Mouse (Mus musculus): ENCODE data around the gene Tmem82.

Gene Tmem82

GRCm38 (mm10) chr4:141605861-141606260 lies 12.6 kb downstream of the Tmem82 start, which contains the start of gene Fblim1:
TSS of gene Fblim1 (minus strand) at chr4:141606096.
- DNase-seq: no peak

- no peak for DNase-seq
Observed at GRCm38 (mm10) chr4:141605421-141605820, 13.0 kb downstream of the Tmem82 start.

- DNase-seq: no peak
Observed at GRCm38 (mm10) chr4:141604493-141604892, 13.9 kb downstream of the Tmem82 start.

GRCm38 (mm10) chr4:141603921-141604320 lies 14.5 kb downstream of the Tmem82 start:
- DNase-seq: no peak

- no peak for DNase-seq
Observed at GRCm38 (mm10) chr4:141602523-141603223, 15.8 kb downstream of the Tmem82 start.

- no peak for DNase-seq
Observed at GRCm38 (mm10) chr4:141601148-141601862, 17.1 kb downstream of the Tmem82 start.

GRCm38 (mm10) chr4:141600364-141600763 lies 18.1 kb downstream of the Tmem82 start:
- no peak for DNase-seq

GRCm38 (mm10) chr4:141599251-141600141 lies 18.9 kb downstream of the Tmem82 start:
- DNase-seq: no peak

- DNase-seq: no peak
Observed at GRCm38 (mm10) chr4:141598894-141599250, 19.6 kb downstream of the Tmem82 start.

GRCm38 (mm10) chr4:141598199-141598893 lies 20.1 kb downstream of the Tmem82 start:
- DNase-seq: no peak

- no peak for DNase-seq
Observed at GRCm38 (mm10) chr4:141596700-141597328, 21.6 kb downstream of the Tmem82 start.

GRCm38 (mm10) chr4:141595605-141596268 lies 22.7 kb downstream of the Tmem82 start:
- DNase-seq: no peak

- no peak for DNase-seq
Observed at GRCm38 (mm10) chr4:141595138-141595537, 23.3 kb downstream of the Tmem82 start.

- DNase-seq: no peak
Observed at GRCm38 (mm10) chr4:141591547-141591946, 26.9 kb downstream of the Tmem82 start.

GRCm38 (mm10) chr4:141583919-141584318 lies 34.5 kb downstream of the Tmem82 start:
- no peak for DNase-seq

GRCm38 (mm10) chr4:141581051-141581450 lies 37.4 kb downstream of the Tmem82 start:
- no peak for DNase-seq

GRCm38 (mm10) chr4:141578833-141579232 lies 39.6 kb downstream of the Tmem82 start:
- DNase-seq: no peak

- no peak for DNase-seq
Observed at GRCm38 (mm10) chr4:141576877-141577276, 41.6 kb downstream of the Tmem82 start.

GRCm38 (mm10) chr4:141576404-141576803 lies 42.0 kb downstream of the Tmem82 start:
- DNase-seq: no peak

- DNase-seq: peak; percentile 64
Observed at GRCm38 (mm10) chr4:141574789-141575702, 43.4 kb downstream of the Tmem82 start.

Measured in cerebellum, adult 9-11 months (tissue).